Mouse (Mus musculus) kidney, adult 9 months (tissue): ENCODE measurements at regions not wholly inside any gene's neighbourhood (a gene's known extent, or its start where the extent isn't known, plus 50 kb on each side); places are given as distances from the start of the nearest gene placed in this dataset.
A peak's percentile ranks its signal among the peaks of the same experiment; 100 is the strongest.

Source experiments
- DNase-seq: peaks from one replicate; pipeline ENCODE4 v3.0.0; 2022

DNA sequence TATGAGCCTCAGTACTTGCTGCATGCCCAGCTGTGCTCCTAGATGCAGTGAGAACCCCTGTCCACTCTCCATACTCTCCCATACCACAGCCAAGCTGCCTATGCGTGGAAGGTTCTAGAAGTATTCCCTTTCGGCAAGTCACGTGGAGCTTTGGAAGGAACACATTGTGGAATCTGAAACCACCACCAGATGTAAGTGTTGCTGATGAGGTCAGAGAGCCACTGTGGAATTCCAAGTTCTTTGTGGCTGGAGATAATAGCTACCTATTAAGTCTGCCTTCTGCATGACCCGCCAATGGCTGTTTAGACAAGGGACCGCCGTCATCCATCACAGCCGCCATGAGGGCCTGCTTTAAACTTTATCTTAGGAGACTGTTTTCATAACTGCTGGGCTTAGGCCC is 84.7 kb upstream of the Errfi1 start:
- DNase-seq, result no peak

- DNase-seq, result peak; percentile 42
Observed at GRCm38 (mm10) chr4:150758467-150759237, 95.1 kb upstream of the Errfi1 start.

- no peak for DNase-seq
Observed at GRCm38 (mm10) chr4:150757815-150758426, 95.8 kb upstream of the Errfi1 start.

GRCm38 (mm10) chr4:150757291-150757741 is 96.4 kb upstream of the Errfi1 start:
- no peak for DNase-seq

DNA sequence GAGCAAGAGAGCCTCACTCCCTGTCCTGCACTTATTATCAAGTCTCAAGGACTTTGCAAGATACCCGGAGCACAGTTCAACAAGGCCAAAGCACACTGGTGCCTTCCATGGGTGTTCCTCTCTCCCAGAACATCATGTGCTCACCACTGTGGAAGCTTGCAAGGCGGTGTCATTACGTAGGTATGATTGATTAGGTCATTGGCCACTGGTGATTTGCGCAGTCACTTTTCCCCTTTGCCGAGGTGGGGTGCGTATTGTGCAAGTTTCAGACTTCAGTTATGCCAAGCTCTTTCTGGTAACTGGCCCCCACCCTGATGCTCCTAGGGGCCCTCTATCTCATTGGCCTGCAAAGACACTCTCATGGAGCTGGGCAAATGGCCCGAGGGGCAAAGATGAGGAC is 98.3 kb upstream of the Errfi1 start:
- DNase-seq, result no peak

- no peak for DNase-seq
Observed at GRCm38 (mm10) chr4:150752151-150752550, 100.2 kb upstream of the Slc45a1 start.

DNA sequence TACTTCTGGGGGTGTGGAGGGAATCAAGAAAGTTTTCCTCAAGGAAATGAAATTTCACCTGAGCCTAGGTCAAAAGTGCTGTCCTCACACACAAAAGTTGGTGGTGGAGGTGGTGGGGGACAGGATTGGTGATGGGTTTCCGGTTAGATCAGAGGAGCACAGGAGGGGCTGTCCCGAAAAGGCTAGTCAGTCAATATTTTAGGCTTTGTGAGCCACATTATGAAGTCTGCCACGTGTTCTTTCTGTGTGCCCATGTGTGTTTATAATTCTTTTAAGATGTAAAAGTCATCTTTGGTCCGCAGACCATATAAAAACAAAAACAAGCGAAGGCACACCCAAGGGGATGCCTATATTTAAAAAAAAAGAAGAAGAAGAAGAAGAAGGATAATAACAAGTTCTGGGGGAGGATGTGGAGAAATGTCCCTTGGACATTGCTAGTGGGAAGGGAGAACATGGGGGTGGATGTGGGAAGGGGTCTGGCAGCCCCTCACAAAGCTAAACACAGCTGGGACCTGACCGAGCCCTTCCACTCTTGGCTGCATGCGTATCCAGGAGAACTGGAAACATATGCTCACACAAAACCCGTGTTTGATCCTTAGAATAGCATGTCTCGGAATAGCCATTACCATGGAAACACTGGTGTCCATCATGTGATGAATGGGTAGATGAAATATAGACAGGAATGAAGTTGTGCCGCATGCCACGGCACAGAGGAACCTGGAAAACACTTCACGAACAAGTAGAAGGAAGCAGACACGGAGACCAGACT is 98.7 kb upstream of the Slc45a1 start:
- no peak for DNase-seq

DNA sequence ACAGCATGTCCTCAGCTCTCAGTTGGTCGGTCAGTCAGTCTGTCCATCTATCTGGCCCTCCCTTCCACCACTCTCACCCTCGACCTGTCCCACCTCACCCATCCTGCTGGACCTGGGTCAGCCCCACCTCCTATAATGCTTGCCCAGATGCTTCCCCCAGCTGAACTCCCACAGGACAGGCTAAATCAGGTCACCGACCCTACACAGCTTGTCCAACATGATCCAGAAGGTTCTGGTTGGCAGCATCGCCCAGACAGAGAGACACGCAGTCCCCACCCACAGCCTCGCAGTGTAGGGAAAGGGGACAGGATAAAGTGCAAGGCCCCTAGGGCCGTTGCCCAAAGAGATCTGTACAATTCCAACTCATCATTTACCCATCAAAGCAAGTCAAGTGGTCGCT is 97.1 kb upstream of the Slc45a1 start:
- DNase-seq, result peak; percentile 74

- no peak for DNase-seq
Observed at GRCm38 (mm10) chr4:150748099-150749000, 96.4 kb upstream of the Slc45a1 start.

DNA sequence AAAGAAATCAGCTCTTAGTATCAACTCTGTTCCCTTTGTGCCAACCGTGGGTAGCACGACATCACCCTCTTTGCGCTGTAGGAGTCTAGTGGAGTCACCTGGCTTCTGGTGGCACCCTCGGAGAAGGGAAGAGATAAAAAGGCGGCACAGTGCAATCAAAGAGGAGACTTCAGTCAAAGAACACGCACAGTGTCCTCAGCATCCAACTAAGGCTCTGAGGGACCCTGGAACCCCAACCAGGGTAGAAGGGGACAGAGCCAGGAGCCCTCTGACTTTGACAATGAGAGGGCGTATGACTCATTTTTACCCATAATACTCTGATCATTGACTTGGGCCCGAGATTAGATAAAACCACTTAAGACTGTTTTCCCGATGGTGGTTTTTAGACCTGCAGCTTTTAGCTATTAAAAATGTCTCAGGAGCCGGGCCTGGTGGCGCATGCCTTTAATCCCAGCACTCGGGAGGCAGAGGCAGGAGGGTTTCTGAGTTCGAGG is 94.5 kb upstream of the Slc45a1 start:
- DNase-seq, result no peak

- peak; percentile 97 for DNase-seq
Observed at GRCm38 (mm10) chr4:150745529-150746429, 93.8 kb upstream of the Slc45a1 start.

DNA sequence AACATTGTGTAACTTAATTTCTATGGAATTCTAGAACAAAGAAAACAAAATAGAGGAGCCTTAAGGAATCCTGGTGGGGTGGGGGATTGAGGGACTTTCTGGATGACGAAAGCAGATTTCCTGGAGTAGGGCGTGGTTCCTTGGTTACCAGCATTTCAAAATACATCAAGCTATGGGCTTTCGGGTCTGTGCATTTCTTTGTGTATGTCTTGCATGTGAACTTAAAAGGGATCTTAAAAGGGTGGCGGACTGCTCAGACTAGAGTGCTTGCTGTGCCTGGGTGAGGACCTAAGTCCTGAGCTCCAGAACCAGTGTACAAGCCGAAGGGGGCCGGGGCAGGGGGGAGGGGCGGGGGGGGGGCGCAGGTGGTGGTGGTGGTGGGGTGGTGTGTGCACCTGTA is 91.5 kb upstream of the Slc45a1 start:
- no peak for DNase-seq

DNA sequence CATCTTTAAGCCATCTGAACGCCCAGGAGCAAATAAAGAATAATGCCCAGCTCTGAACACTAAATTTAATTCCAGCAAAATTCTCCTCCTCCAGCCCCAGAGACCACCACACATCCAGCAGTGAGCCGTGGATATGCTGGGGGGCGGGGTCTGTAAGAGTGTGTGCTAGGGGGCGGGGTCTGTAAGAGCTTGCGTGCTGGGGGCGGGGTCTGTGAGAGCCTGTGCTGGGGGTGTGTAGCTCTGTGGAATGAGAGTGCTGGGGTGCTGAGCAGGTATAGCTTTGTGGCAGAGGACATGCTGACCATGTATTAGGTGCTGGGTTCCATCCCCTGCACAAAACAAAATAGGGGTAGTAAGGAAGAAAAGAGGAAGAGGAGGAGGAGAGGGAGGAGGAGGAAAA is 91.1 kb upstream of the Slc45a1 start:
- no peak for DNase-seq

DNA sequence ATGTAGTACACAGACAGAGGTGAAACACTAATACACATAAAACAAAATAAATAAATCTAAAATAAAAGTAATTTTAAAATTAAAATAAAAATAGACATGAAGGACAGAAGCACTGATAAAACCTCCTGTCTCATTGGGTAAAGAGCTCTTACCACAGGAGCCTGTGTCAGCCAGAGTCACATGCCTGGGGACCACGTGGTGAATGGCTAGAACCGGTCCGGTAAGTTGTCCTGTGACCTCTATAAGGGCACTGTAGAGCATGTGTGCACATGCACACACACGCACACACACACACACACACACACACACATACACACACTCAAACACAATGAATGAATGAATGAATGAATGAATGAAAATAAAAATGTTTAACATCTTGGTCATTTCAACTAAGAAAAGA is 89.8 kb upstream of the Slc45a1 start:
- no peak for DNase-seq

DNA sequence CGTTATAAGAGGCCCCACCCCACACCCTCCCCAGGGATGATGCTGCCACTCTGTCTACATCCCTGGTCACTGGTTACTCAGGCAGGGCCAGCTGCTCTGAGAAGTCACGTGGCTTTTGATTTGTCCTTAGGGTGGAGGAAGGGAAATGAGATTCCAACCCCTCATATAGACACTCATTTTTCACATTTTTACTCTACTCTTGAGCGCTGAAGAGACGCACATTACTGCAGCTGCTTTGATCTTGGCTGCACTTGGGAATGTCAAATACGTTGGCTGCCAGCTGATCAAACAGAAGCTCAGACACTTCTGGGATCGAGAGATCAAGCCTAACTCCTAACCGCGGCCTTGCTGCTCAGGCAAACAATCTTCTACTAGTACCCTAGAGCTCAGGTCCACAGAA is 88.2 kb upstream of the Slc45a1 start:
- DNase-seq, result no peak

GRCm38 (mm10) chr4:150738736-150739135 is 86.8 kb upstream of the Slc45a1 start:
- DNase-seq, result peak; percentile 65

GRCm38 (mm10) chr4:150730061-150730812 is 78.3 kb upstream of the Slc45a1 start:
- DNase-seq, result peak; percentile 51

DNA sequence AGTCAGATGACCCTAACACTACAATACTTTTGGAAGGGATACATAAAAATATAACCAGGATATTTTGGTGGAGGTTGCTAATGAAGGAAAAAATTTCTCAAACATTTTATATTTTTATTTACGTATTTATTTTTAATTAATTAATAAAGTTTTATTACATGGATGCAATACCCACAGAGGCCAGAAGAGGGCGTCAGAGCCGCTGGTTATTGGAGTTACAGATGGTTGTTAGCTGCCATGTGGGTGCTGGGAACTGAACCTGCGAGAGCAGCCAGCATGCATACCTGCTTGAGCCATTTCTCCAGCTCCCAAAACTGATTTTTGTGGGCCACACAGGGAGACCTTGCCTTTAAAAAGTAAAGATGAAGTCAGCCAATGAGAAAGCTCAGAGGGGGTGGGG is 74.6 kb upstream of the Slc45a1 start:
- no peak for DNase-seq

GRCm38 (mm10) chr4:150726136-150726480 is 74.1 kb upstream of the Slc45a1 start:
- no peak for DNase-seq

DNA sequence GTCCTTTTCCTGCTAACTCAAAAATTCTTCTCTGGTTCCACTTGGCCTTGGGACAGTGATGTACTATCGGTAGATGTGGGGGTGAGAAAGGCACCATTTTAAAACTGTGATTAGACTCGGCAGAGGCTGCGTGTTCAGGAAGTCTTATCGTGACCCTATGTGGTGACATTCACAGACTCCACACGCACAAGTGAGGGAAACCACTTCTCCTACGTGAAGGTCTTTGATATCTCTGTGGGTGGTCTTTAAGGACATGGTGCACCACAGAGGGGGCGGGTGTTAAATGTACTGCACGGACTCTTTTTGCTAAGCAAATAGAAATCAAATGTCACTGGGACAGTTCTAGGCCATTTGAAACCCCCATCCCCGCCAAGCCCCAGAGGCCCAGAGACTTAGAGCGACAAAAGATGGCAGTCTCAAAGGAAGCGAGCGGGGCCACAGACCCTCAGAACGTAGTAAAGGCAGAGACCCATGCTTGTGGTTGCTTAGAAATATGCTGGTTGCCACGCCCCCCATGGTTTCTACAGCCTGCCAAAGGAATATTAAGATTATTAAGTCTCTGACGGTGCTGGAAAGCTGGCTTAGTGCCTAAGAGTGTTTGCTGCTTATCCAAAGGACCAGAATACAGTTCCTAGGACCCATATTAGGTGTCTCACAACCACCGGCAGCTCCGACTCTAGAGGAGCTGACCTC is 73.6 kb upstream of the Slc45a1 start:
- DNase-seq, result no peak
